Mouse (Mus musculus) gonadal fat pad, adult 2 months (tissue): ENCODE results near the gene Rps29. TPM values are rescaled to one million over a fixed set of nuclear protein-coding genes. Genes with fewer than 3 reads are reported as not detected.

ENCODE experiments used
- DNase-seq: peaks from one replicate; pipeline ENCODE4 v3.0.0-alpha.2; 2012; ENCODE audit warnings: low read depth
- polyA plus RNA-seq: library from polyadenylated mRNA; depleted of rRNA; stranded (reverse); fragments of >200 nt; gene quantifications from 2 replicates; pipeline ENCODE4 v1.2.3, GENCODE M21; 2012; rRNA removed

The Rps29 gene
- polyA plus RNA-seq, 1 experiment, result 2,144 TPM

- DNase-seq, result no peak
Measured at GRCm38 (mm10) chr12:69129634-69130310, 29.2 kb downstream of the Rps29 start.

- no peak for DNase-seq
Measured at GRCm38 (mm10) chr12:69127626-69128025, 31.4 kb downstream of the Rps29 start.

- DNase-seq, result no peak
Measured at GRCm38 (mm10) chr12:69127170-69127569, 31.8 kb downstream of the Rps29 start.

DNA sequence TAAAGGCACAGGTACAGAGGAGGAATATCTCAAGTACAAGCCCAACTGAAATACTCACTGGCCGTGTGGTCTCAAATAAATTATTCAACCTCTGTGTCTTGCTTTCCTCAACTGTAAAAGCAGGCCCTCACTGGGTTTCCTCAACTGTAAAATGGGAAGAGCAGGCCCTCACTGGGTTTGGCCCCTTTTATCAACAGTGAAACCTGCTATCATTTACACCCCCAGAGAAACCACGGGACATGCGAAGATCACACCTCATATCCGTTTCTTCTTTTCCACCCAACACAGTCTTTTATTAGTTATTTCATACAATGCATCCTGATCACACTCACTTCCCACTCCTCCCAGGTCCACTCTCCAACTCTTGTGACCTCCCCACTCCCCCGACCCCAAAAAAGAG, 33.9 kb downstream of the Rps29 start:
- DNase-seq, result no peak

DNA sequence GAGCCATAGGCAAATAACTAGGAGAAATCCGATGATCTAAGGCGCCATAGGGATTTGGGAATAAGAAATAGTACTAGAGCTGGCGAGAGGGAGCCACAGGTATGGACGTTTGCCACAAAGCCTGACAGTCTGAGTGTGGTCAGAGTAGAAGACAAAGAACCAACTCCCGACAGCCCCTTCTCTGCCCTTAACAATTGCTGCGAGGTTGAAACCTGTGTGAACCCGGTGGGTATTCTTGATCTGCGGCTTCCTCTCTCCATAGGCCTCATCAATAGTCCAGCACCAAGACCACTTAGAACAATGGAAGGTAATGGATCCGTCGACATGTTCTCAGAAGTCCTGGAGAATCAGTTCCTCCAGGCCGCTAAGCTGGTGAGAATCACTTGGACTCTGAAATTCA, 36.2 kb downstream of the Rps29 start:
- DNase-seq, result no peak

GRCm38 (mm10) chr12:69119908-69120307, 39.1 kb downstream of the Rps29 start:
- DNase-seq, result no peak

Other genes starting within 250 kb of the Rps29 start
- gene Lrr1, start 9.6 kb upstream of the Rps29 start, polyA plus RNA-seq, result 0.37 and 0.51 TPM in 2 replicates
- gene Rpl36al, start 24.9 kb upstream of the Rps29 start, polyA plus RNA-seq, result 189 and 234 TPM in 2 replicates
- 25.2 and 27.7 TPM in 2 replicates for gene Mgat2, start 25.0 kb upstream of the Rps29 start, polyA plus RNA-seq
- 1.7 and 1.9 TPM in 2 replicates for gene Gm49383, start 37.9 kb upstream of the Rps29 start, polyA plus RNA-seq
- 1.6 and 1.9 TPM in 2 replicates for gene Dnaaf2, start 39.2 kb upstream of the Rps29 start, polyA plus RNA-seq
- not detected in 2 replicates for gene Gm49384, start 45.1 kb upstream of the Rps29 start, polyA plus RNA-seq
- gene Pole2, start 69.0 kb upstream of the Rps29 start, polyA plus RNA-seq, result 2.6 and 3.3 TPM in 2 replicates
- 7.0 and 8.9 TPM in 2 replicates for gene Klhdc1, start 82.0 kb upstream of the Rps29 start, polyA plus RNA-seq
- 41.9 and 48.6 TPM in 2 replicates for gene Klhdc2, start 137.5 kb upstream of the Rps29 start, polyA plus RNA-seq
- 6.2 and 12.9 TPM in 2 replicates for gene Nemf, start 198.0 kb upstream of the Rps29 start, polyA plus RNA-seq
- 73.3 and 116 TPM in 2 replicates for gene Arf6, start 213.0 kb upstream of the Rps29 start, polyA plus RNA-seq
- gene Gm9887, start 213.3 kb upstream of the Rps29 start, polyA plus RNA-seq, result 0.35 and 1.4 TPM in 2 replicates